12 mouse cellular contexts compared by ENCODE assay signal in the genomic region with DNA sequence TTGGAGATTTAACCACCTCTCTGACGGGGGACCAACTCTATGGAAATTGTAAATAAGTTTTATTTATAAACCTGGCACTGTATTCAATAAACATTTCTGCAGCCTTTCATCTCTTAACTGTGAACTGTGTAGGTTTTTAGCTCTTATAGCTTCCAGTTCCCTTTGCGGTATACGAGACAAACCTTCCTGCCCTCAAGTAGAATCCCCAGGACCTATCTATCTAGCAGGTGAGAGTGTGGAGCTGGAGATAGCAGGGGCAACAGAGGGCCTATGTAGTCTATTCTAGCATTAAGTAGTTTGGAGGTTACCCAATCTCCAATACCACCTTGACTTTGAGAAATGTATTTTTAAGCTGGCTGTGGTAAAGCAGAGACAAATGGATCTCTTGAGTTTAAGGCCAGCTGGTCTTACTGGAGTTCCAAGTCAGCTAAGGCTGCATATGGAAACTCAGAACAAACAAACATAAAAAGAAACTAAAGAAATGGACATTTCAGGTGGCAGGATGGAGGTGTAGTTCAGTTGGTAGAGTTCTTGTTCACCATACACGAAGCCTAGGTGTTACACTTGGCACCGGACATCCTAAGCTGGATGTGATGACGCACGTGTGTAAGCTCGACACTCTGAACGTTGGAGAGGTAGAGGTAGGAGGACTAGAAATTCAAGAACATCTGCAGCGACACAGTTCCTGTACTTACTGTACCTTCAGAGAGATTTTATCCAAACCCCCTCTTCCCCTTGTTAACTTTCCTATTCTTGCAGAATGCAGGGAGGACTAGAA. TPM values are rescaled to one million over a fixed set of nuclear protein-coding genes. Genes with fewer than 3 reads are reported as not detected.
DNase-seq lines count a peak whose midpoint lies in the region; ATAC-seq lines count a peak whose summit lies in the region.
"Had no signal": no experiment of that assay in that cellular context is flagged by ENCODE, and none has a peak within 500 bp of the region (broad histone marks: within the 10 kb centered on the region; RNA-seq: fewer than 3 reads in every experiment).

No protein-coding gene starts in this region.

- no peak overlapping the region for H3K4me2 ChIP-seq in kidney, embryonic 16.5 days (replicated peaks; ENCODE audit: low read depth, low read length)
- H3K4me2 ChIP-seq in neural tube, embryonic 15.5 days = no peak overlapping the region
- no peak overlapping the region for H3K4me2 ChIP-seq in liver, embryonic 13.5 days
- no peak overlapping the region for H3K4me2 ChIP-seq in forebrain, embryonic 12.5 days

- no peak overlapping the region for H3K9ac ChIP-seq in kidney, embryonic 16.5 days (replicated peaks; ENCODE audit: low read length)
- no peak overlapping the region for H3K9ac ChIP-seq in neural tube, embryonic 15.5 days (replicated peaks)
- no peak overlapping the region for H3K9ac ChIP-seq in liver, embryonic 13.5 days
- H3K9ac ChIP-seq in forebrain, embryonic 12.5 days = no peak overlapping the region

- H3K4me1 ChIP-seq in kidney, embryonic 16.5 days (ENCODE audit: insufficient read depth, low read length) = peaks cover 17% of the 10 kb centered on the region
- peaks cover 5% of the 10 kb centered on the region for H3K4me1 ChIP-seq in neural tube, embryonic 15.5 days
- peaks cover 53% of the 10 kb centered on the region for H3K4me1 ChIP-seq in liver, embryonic 13.5 days (replicated peaks)
- no peaks in the 10 kb centered on the region; the same call in 1 of the 2 replicates for H3K4me1 ChIP-seq in forebrain, embryonic 12.5 days
- H3K4me1 ChIP-seq: forebrain, embryonic 10.5 days had no signal

- H3K4me3 ChIP-seq in kidney, embryonic 16.5 days (ENCODE audit: low read length) = no peak overlapping the region
- H3K4me3 ChIP-seq in neural tube, embryonic 15.5 days (replicated peaks) = no peak overlapping the region
- no peak overlapping the region for H3K4me3 ChIP-seq in liver, embryonic 13.5 days (replicated peaks)
- H3K4me3 ChIP-seq in forebrain, embryonic 12.5 days (replicated peaks) = no peak overlapping the region
- H3K4me3 ChIP-seq: forebrain, embryonic 10.5 days had no signal

- 86% methylated on average over 10 of the region's 10 CpGs for WGBS in kidney, embryonic 16.5 days
- WGBS in neural tube, embryonic 15.5 days = 92% methylated on average over 10 of the region's 10 CpGs
- 62% methylated on average over 10 of the region's 10 CpGs for WGBS in liver, embryonic 13.5 days (ENCODE audit: insufficient replicate concordance)
- WGBS in forebrain, embryonic 12.5 days = 93% methylated on average over 10 of the region's 10 CpGs

- ATAC-seq in kidney, embryonic 16.5 days (ENCODE audit: low FRiP score, low TSS enrichment) = no peak
- no peak for ATAC-seq in neural tube, embryonic 15.5 days (ENCODE audit: low FRiP score)
- peak; percentile 78 for ATAC-seq in liver, embryonic 13.5 days (ENCODE audit: low read depth)
- no peak for ATAC-seq in forebrain, embryonic 12.5 days (ENCODE audit: low FRiP score)

- peaks cover 22% of the 10 kb centered on the region for H3K36me3 ChIP-seq in kidney, embryonic 16.5 days (ENCODE audit: insufficient read depth, low read length)
- H3K36me3 ChIP-seq in neural tube, embryonic 15.5 days = peaks cover 52% of the 10 kb centered on the region
- peaks cover 41% of the 10 kb centered on the region for H3K36me3 ChIP-seq in liver, embryonic 13.5 days
- H3K36me3 ChIP-seq in forebrain, embryonic 12.5 days (replicated peaks) = peaks cover 61% of the 10 kb centered on the region

- no peaks in the 10 kb centered on the region for H3K27me3 ChIP-seq in kidney, embryonic 16.5 days (ENCODE audit: insufficient read depth, low read length)
- H3K27me3 ChIP-seq in neural tube, embryonic 15.5 days (replicated peaks) = no peaks in the 10 kb centered on the region
- H3K27me3 ChIP-seq in liver, embryonic 13.5 days = no peaks in the 10 kb centered on the region
- H3K27me3 ChIP-seq in forebrain, embryonic 12.5 days = no peaks in the 10 kb centered on the region
- H3K27me3 ChIP-seq: CH12.LX had no signal

- DNase-seq in kidney, postnatal 4 days = no peak
- DNase-seq in neural tube, embryonic 10.5 days (ENCODE audit: extremely low spot score, low spot score) = no peak
- no peak for DNase-seq in liver, embryonic 13.5 days
- no peak for DNase-seq in retina, embryonic 14.5 days (ENCODE audit: low spot score)
- DNase-seq in thymus, adult 18-20 months = no peak
- DNase-seq: cerebellum, postnatal 10 days; kidney, postnatal 10 days had no signal

- peak overlapping the region; percentile 22; the same call in 1 of the 2 replicates for H3K27ac ChIP-seq in kidney, embryonic 16.5 days (ENCODE audit: low read length)
- 0 out of 2 replicates have a peak overlapping the region, but pooled peaks have one; percentile 49 for H3K27ac ChIP-seq in neural tube, embryonic 15.5 days (replicated peaks)
- H3K27ac ChIP-seq in liver, embryonic 13.5 days = peak overlapping the region; percentile 48; the same call in 1 of the 2 replicates
- no peak overlapping the region for H3K27ac ChIP-seq in forebrain, embryonic 12.5 days
- H3K27ac ChIP-seq: forebrain, embryonic 10.5 days had no signal

- H3K9me3 ChIP-seq in kidney, embryonic 16.5 days (ENCODE audit: low read length) = no peaks in the 10 kb centered on the region
- no peaks in the 10 kb centered on the region for H3K9me3 ChIP-seq in neural tube, embryonic 15.5 days (replicated peaks)
- H3K9me3 ChIP-seq in liver, embryonic 13.5 days (replicated peaks) = 0 out of 2 replicates have a peak, but pooled peaks cover 2% of the 10 kb centered on the region
- H3K9me3 ChIP-seq in forebrain, embryonic 12.5 days = no peaks in the 10 kb centered on the region
- H3K9me3 ChIP-seq: forebrain, embryonic 10.5 days had no signal

RNA-seq across cellular contexts. Expression of gene Calm1, which starts 10.7 kb away (rescaled TPM):
- polyA plus RNA-seq in kidney, embryonic 16.5 days (2015; fragmentation: Nextera tagmentation; extraction: Ambion mirVana) = 1,160 and 1,207 TPM in 2 replicates
- 2,749 and 3,020 TPM in 2 replicates for polyA plus RNA-seq in neural tube, embryonic 15.5 days (2015; fragmentation: Nextera tagmentation; extraction: Ambion mirVana)
- polyA plus RNA-seq in liver, embryonic 13.5 days (2015; fragmentation: Nextera tagmentation; extraction: Ambion mirVana) = 699 and 762 TPM in 2 replicates
- polyA plus RNA-seq in forebrain, embryonic 12.5 days (2016; fragmentation: Nextera tagmentation; extraction: Ambion mirVana) = 1,646 and 1,801 TPM in 2 replicates

RNA-seq across cellular contexts. Expression of gene Nrde2, which starts 50.4 kb away (rescaled TPM):
- 18.2 and 19.1 TPM in 2 replicates for polyA plus RNA-seq in kidney, embryonic 16.5 days (2015; fragmentation: Nextera tagmentation; extraction: Ambion mirVana)
- 10.4 and 11.8 TPM in 2 replicates for polyA plus RNA-seq in neural tube, embryonic 15.5 days (2015; fragmentation: Nextera tagmentation; extraction: Ambion mirVana)
- polyA plus RNA-seq in liver, embryonic 13.5 days (2015; fragmentation: Nextera tagmentation; extraction: Ambion mirVana) = 6.4 and 8.0 TPM in 2 replicates
- 14.9 and 16.8 TPM in 2 replicates for polyA plus RNA-seq in forebrain, embryonic 12.5 days (2016; fragmentation: Nextera tagmentation; extraction: Ambion mirVana)
